Mouse (Mus musculus) mature B cell (primary cell): Measurements from ENCODE around the gene Pld6.

Experiments
- in situ Hi-C: fragments of 300-500 bp; cut with MboI; formaldehyde crosslinking; loops from 2 replicates; pipeline ENCODE4 v1.14.3; 2019

The Pld6 gene

GRCm38 (mm10) chr11:59746614-59747013 is 40.8 kb downstream of the Pld6 start:
- in situ Hi-C loops: no loop called here

GRCm38 (mm10) chr11:59745851-59746250 is 41.6 kb downstream of the Pld6 start:
- in situ Hi-C loops: no loop called here

GRCm38 (mm10) chr11:59744374-59744773 is 43.1 kb downstream of the Pld6 start:
- in situ Hi-C loops: no loop called here

- in situ Hi-C loops: no loop called here
These were observed 43.7 kb downstream of the Pld6 start for GRCm38 (mm10) chr11:59743712-59744111.

GRCm38 (mm10) chr11:59743307-59743706 is 44.1 kb downstream of the Pld6 start:
- in situ Hi-C loops: no loop called here

- in situ Hi-C loops: no loop called here
These were observed 45.5 kb downstream of the Pld6 start for GRCm38 (mm10) chr11:59741915-59742314.

- in situ Hi-C loops: loop anchor here (5.0 kb wide), 1 partner anchor 113 kb away; no protein-coding TSS in a partner anchor
These were observed 47.4 kb downstream of the Pld6 start for GRCm38 (mm10) chr11:59739996-59740395.

GRCm38 (mm10) chr11:59737250-59737649 is 50.2 kb downstream of the Pld6 start:
- in situ Hi-C loops: loop anchor here (5.0 kb wide), 1 partner anchor 110 kb away; no protein-coding TSS in a partner anchor

- in situ Hi-C loops: loop anchor here (5.0 kb wide), 1 partner anchor 109 kb away; no protein-coding TSS in a partner anchor
These were observed 51.5 kb downstream of the Pld6 start for GRCm38 (mm10) chr11:59735938-59736337.

GRCm38 (mm10) chr11:59734335-59734734 is 53.1 kb downstream of the Pld6 start:
- in situ Hi-C loops: no loop called here
